Mouse (Mus musculus) left cerebral cortex, postnatal 36 days (tissue): ENCODE measurements around the gene Cep41. TPM values are rescaled to one million over a fixed set of nuclear protein-coding genes. Genes with fewer than 3 reads are reported as not detected.

Source experiments
- DNase-seq, 2 experiments: peaks; one replicate each; pipeline ENCODE4 v3.0.0; 2021 to 2022; ENCODE audit warnings: low spot score in 2 of 2, mixed read lengths in 1 of 2
- intact Hi-C: fragments of 180-260 bp; cut with DNase I; formaldehyde crosslinking; loops from one replicate; pipeline ENCODE4 v1.15.1; 2025
- total RNA-seq, 2 experiments: library from RNA; stranded (reverse); gene quantifications; 2 replicates each; pipeline ENCODE4 v1.2.3; 2021

Cep41 gene
- total RNA-seq: 1 to 10 TPM; 7.1 to 9.0 TPM

GRCm38 (mm10) chr6:30693350-30693991 is at the start of gene Cep41:
TSS of gene Cep41 (minus strand) at chr6:30693749.
- peak; percentile 98 for DNase-seq
- intact Hi-C loops: loop anchor here (2.0 kb wide), 1 partner anchor 141 kb away; no protein-coding TSS in a partner anchor

- intact Hi-C loops: no loop called here
- DNase-seq: peak in 1 of 2 experiments; percentile 34
Measured at GRCm38 (mm10) chr6:30739177-30739747, 45.7 kb upstream of the Cep41 start.

- intact Hi-C loops: no loop called here
- no peak for DNase-seq
Measured at GRCm38 (mm10) chr6:30738464-30739006, 45.0 kb upstream of the Cep41 start.

- intact Hi-C loops: loop anchor here (1.0 kb wide), 1 partner anchor 186 kb away; no protein-coding TSS in a partner anchor
- peak; percentile 74 to 86 for DNase-seq
Measured at GRCm38 (mm10) chr6:30737548-30738463, 44.3 kb upstream of the Cep41 start.

- intact Hi-C loops: loop anchor here (1.0 kb wide), 1 partner anchor 185 kb away; no protein-coding TSS in a partner anchor
- peak; percentile 71 to 73 for DNase-seq
Measured at GRCm38 (mm10) chr6:30736864-30737547, 43.5 kb upstream of the Cep41 start.

- intact Hi-C loops: no loop called here
- DNase-seq: no peak
Measured at GRCm38 (mm10) chr6:30736372-30736762, 42.8 kb upstream of the Cep41 start.

- intact Hi-C loops: no loop called here
- DNase-seq: no peak
Measured at GRCm38 (mm10) chr6:30735728-30736371, 42.3 kb upstream of the Cep41 start.

- DNase-seq: no peak
- intact Hi-C loops: no loop called here
Measured at GRCm38 (mm10) chr6:30734988-30735727, 41.6 kb upstream of the Cep41 start.

GRCm38 (mm10) chr6:30734465-30734864 is 40.9 kb upstream of the Cep41 start:
- intact Hi-C loops: no loop called here
- DNase-seq: no peak

GRCm38 (mm10) chr6:30732571-30733130 is 39.1 kb upstream of the Cep41 start:
- intact Hi-C loops: no loop called here
- DNase-seq: no peak

GRCm38 (mm10) chr6:30730301-30730971 is 36.9 kb upstream of the Cep41 start:
- intact Hi-C loops: no loop called here
- DNase-seq: no peak

- no peak for DNase-seq
- intact Hi-C loops: loop anchor here (5.0 kb wide), 1 partner anchor 171 kb away; no protein-coding TSS in a partner anchor
Measured at GRCm38 (mm10) chr6:30723331-30723730, 29.8 kb upstream of the Cep41 start, which contains the start of gene Mest. TSS of gene Mest (plus strand) at chr6:30723547.

- DNase-seq: no peak
- intact Hi-C loops: loop anchor here (5.0 kb wide), 1 partner anchor 170 kb away; no protein-coding TSS in a partner anchor
Measured at GRCm38 (mm10) chr6:30722385-30723164, 29.0 kb upstream of the Cep41 start.

- peak in 1 of 2 experiments; percentile 22 for DNase-seq
- intact Hi-C loops: no loop called here
Measured at GRCm38 (mm10) chr6:30716796-30717195, 23.2 kb upstream of the Cep41 start.

GRCm38 (mm10) chr6:30714891-30715471 is 21.4 kb upstream of the Cep41 start:
- no peak for DNase-seq
- intact Hi-C loops: no loop called here

- intact Hi-C loops: no loop called here
- DNase-seq: no peak
Measured at GRCm38 (mm10) chr6:30713896-30714295, 20.3 kb upstream of the Cep41 start.
